Mouse (Mus musculus) Muller cell, postnatal 12 days (primary cell): Measurements from ENCODE around the gene Gm9507.
"Not testable (repeated sequence)": the region's sequence is repeated elsewhere in the genome, so short reads cannot be mapped to it uniquely, and the experiment has no call there.

Source experiments
- DNase-seq: peaks from one replicate; pipeline ENCODE4 v3.0.0-alpha.2; 2015; ENCODE audit errors: inconsistent ontology term

Gm9507 gene

GRCm38 (mm10) chr10:77772142-77772541, 39.5 kb downstream of the Gm9507 start:
- not testable (repeated sequence) for DNase-seq

DNA sequence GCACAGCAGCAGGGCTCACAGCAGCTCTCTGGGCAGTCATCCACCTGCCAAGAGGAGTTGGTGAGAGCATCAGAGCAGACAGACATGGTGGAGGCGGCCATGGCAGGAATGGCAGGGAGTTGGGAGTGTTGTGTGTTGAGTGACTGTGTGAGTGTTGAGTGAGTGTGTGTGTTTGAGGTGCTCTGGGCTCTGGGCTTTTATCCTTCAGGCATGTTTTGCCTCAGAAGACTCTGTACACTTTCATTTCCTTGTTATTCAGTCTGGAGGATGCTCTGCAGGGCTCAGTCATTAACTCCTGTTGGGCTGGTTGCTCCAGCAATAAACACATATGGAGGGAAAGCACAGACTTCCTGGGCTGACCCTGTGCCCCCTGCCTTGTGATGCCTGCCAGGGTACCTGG, 40.4 kb downstream of the Gm9507 start, which contains the start of gene Gm3238:
Gm3238 (minus strand) TSS at position 101 of the 400 bp plus-strand sequence.
- not testable (repeated sequence) for DNase-seq

- DNase-seq = no peak
Measured at GRCm38 (mm10) chr10:77769727-77770126, 41.9 kb downstream of the Gm9507 start.
